ENCODE assay signal across 11 mouse cellular contexts in genomic region chr4:82614466-82614805, GRCm38 (mm10).
DNase-seq lines count a peak whose midpoint lies in the region; ATAC-seq lines count a peak whose summit lies in the region.
"Had no signal": no experiment of that assay in that cellular context is flagged by ENCODE, and none has a peak within 500 bp of the region (broad histone marks: within the 10 kb centered on the region; RNA-seq: fewer than 3 reads in every experiment).

No protein-coding gene starts in this region.

- peak; percentile 70; the same call in 1 of the 2 replicates for ATAC-seq in hindbrain, embryonic 15.5 days (ENCODE audit: low FRiP score, low read depth)
- peak; percentile 80 for ATAC-seq in midbrain, embryonic 15.5 days (replicated peaks)
- ATAC-seq in erythroid progenitor cell, adult 5-6 weeks (replicated peaks; ENCODE audit: low FRiP score, poor library complexity, severe bottlenecking): no peak

- peak overlapping the region; percentile 74 for H3K27ac ChIP-seq in forebrain, embryonic 10.5 days
- peak overlapping the region; percentile 45; the same call in 1 of the 2 replicates for H3K27ac ChIP-seq in hindbrain, embryonic 15.5 days (replicated peaks)
- H3K27ac ChIP-seq in midbrain, embryonic 15.5 days: 0 out of 2 replicates have a peak overlapping the region, but pooled peaks have one; percentile 13
- H3K27ac ChIP-seq: liver, embryonic 13.5 days had no signal

- peaks cover 32% of the 10 kb centered on the region for H3K4me1 ChIP-seq in forebrain, embryonic 10.5 days
- peaks cover 18% of the 10 kb centered on the region for H3K4me1 ChIP-seq in hindbrain, embryonic 15.5 days (replicated peaks)
- H3K4me1 ChIP-seq in midbrain, embryonic 15.5 days: peaks cover 13% of the 10 kb centered on the region
- H3K4me1 ChIP-seq: megakaryocyte, embryonic 14.5 days had no signal

- H3K9me3 ChIP-seq in forebrain, embryonic 10.5 days: no peaks in the 10 kb centered on the region
- H3K9me3 ChIP-seq in hindbrain, embryonic 15.5 days: no peaks in the 10 kb centered on the region
- H3K9me3 ChIP-seq in midbrain, embryonic 15.5 days: no peaks in the 10 kb centered on the region
- H3K9me3 ChIP-seq: liver, embryonic 13.5 days; megakaryocyte, embryonic 14.5 days had no signal

- DNase-seq in heart, adult 11 months: peak; percentile 87
- no peak for DNase-seq in heart, postnatal 25 days (ENCODE audit: low spot score)
- DNase-seq in forebrain, embryonic 10.5 days (ENCODE audit: extremely low spot score, low spot score): peak; percentile 23
- no peak for DNase-seq in right cerebral cortex, postnatal 36 days (ENCODE audit: low spot score in 2 of 2)
- DNase-seq in testis, postnatal 14 days (ENCODE audit: low spot score): no peak
- DNase-seq: kidney, adult 11 months; liver, embryonic 13.5 days had no signal

- no peaks in the 10 kb centered on the region for H3K36me3 ChIP-seq in forebrain, embryonic 10.5 days (replicated peaks)
- no peaks in the 10 kb centered on the region for H3K36me3 ChIP-seq in hindbrain, embryonic 15.5 days
- no peaks in the 10 kb centered on the region for H3K36me3 ChIP-seq in midbrain, embryonic 15.5 days (replicated peaks)
- H3K36me3 ChIP-seq: liver, embryonic 13.5 days had no signal

- no peak overlapping the region for H3K4me3 ChIP-seq in forebrain, embryonic 10.5 days
- no peak overlapping the region for H3K4me3 ChIP-seq in hindbrain, embryonic 15.5 days
- H3K4me3 ChIP-seq in midbrain, embryonic 15.5 days: no peak overlapping the region
- H3K4me3 ChIP-seq: liver, embryonic 13.5 days; megakaryocyte, embryonic 14.5 days had no signal

- no peak overlapping the region for H3K9ac ChIP-seq in hindbrain, embryonic 15.5 days
- H3K9ac ChIP-seq in midbrain, embryonic 15.5 days: no peak overlapping the region
- H3K9ac ChIP-seq: liver, embryonic 13.5 days had no signal

- no peak overlapping the region for H3K4me2 ChIP-seq in hindbrain, embryonic 15.5 days
- H3K4me2 ChIP-seq in midbrain, embryonic 15.5 days: no peak overlapping the region
- H3K4me2 ChIP-seq: liver, embryonic 13.5 days had no signal

- peaks cover 14% of the 10 kb centered on the region for H3K27me3 ChIP-seq in forebrain, embryonic 10.5 days (ENCODE audit: poor library complexity, severe bottlenecking)
- H3K27me3 ChIP-seq in hindbrain, embryonic 15.5 days: no peaks in the 10 kb centered on the region
- H3K27me3 ChIP-seq in midbrain, embryonic 15.5 days (replicated peaks): no peaks in the 10 kb centered on the region
- H3K27me3 ChIP-seq: liver, embryonic 13.5 days; megakaryocyte, embryonic 14.5 days had no signal

- intact Hi-C loops in heart, postnatal 25 days (cut with DNase I): loop anchor here (5.0 kb wide), 1 partner anchor 1052 kb away; no protein-coding TSS in a partner anchor

- WGBS in forebrain, embryonic 10.5 days: 37% methylated on average over 7 of the region's 7 CpGs
- WGBS in hindbrain, embryonic 15.5 days: 20% methylated on average over 7 of the region's 7 CpGs
- WGBS in midbrain, embryonic 15.5 days: 24% methylated on average over 7 of the region's 7 CpGs

Comparison
In these comparisons a context has a peak if more than half of its experiments do, and no peak if none do; other contexts are left out.
1. DNase-seq: peak in heart, adult 11 months (single experiment) and forebrain, embryonic 10.5 days (single experiment); none in heart, postnatal 25 days (single experiment), right cerebral cortex, postnatal 36 days (0 of 2) and testis, postnatal 14 days (single experiment).
2. H3K27ac ChIP-seq: peak in every context shown above with its lines; median percentile 74 in forebrain, embryonic 10.5 days; 45 in hindbrain, embryonic 15.5 days; 13 in midbrain, embryonic 15.5 days.